13 mouse cellular contexts compared by ENCODE assay signal in the genomic region with DNA sequence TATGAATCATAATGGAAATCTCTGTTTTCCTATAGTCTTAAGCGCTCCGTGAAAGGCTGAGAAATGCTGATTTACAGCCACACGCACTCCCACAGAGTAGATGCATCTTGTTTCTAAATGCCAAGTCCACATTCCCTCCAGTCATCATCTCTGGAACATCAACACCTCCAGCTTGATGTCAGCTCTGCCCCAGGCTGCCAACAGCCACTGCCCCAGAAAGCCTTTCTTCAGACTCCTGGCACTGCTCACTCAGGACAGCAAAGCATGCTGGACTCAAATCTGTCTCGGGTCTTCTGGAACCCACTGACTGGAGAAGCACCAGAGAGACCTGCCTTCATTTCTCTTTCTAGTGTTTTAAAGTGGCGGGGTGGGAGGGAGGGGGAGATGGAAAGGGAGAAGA. TPM values are rescaled to one million over a fixed set of nuclear protein-coding genes. Genes with fewer than 3 reads are reported as not detected.
DNase-seq lines count a peak whose midpoint lies in the region; ATAC-seq and TF ChIP-seq lines count a peak whose summit lies in the region.
"Had no signal": no experiment of that assay in that cellular context is flagged by ENCODE, and none has a peak within 500 bp of the region (broad histone marks: within the 10 kb centered on the region; RNA-seq: fewer than 3 reads in every experiment).

No protein-coding gene starts in this region.

- H3K4me3 ChIP-seq in heart, postnatal 0 days (ENCODE audit: low read depth, low read length) = no peak overlapping the region
- H3K4me3 ChIP-seq: hindbrain, embryonic 13.5 days; neural tube, embryonic 12.5 days had no signal

- no peak for TF ChIP-seq EP300 in heart, postnatal 0 days (IDR thresholded peaks at IDR 0.05; ENCODE audit: low read depth)

- DNase-seq in gastrocnemius, postnatal 25 days = peak; percentile 50
- no peak for DNase-seq in gastrocnemius, postnatal 4 days (ENCODE audit: low spot score in 2 of 2)
- peak; percentile 41 for DNase-seq in thymus, postnatal 4 days
- no peak for DNase-seq in thymus, postnatal 14 days
- peak; percentile 69 for DNase-seq in heart, postnatal 0 days (ENCODE audit: low spot score)
- DNase-seq in spleen, adult 12 weeks (ENCODE audit: low spot score) = no peak
- DNase-seq in left cerebral cortex, adult 11 months (ENCODE audit: low spot score) = no peak
- DNase-seq: cerebellum, postnatal 14 days; kidney, postnatal 10 days; retina, postnatal 1 day had no signal

- TF ChIP-seq CTCF in heart, postnatal 0 days (IDR thresholded peaks at IDR 0.05; ENCODE audit: low read depth) = no peak

- no peaks in the 10 kb centered on the region for H3K9me3 ChIP-seq in heart, postnatal 0 days (replicated peaks; ENCODE audit: control insufficient read depth, low read length)
- H3K9me3 ChIP-seq: hindbrain, embryonic 13.5 days; neural tube, embryonic 12.5 days had no signal

- H3K27ac ChIP-seq in heart, postnatal 0 days (ENCODE audit: low read depth) = peak overlapping the region; percentile 77; the same call in 1 of the 2 replicates
- H3K27ac ChIP-seq: hindbrain, embryonic 13.5 days; neural tube, embryonic 12.5 days had no signal

- peaks cover 4% of the 10 kb centered on the region; the same call in 1 of the 2 replicates for H3K4me1 ChIP-seq in heart, postnatal 0 days (ENCODE audit: control insufficient read depth, insufficient read depth)

- WGBS in heart, postnatal 0 days = 46% methylated on average over 5 of the region's 5 CpGs

- no peaks in the 10 kb centered on the region for H3K27me3 ChIP-seq in heart, postnatal 0 days (ENCODE audit: control insufficient read depth, insufficient read depth, low read length)
- H3K27me3 ChIP-seq: hindbrain, embryonic 13.5 days; neural tube, embryonic 12.5 days had no signal

- peaks cover 75% of the 10 kb centered on the region for H3K36me3 ChIP-seq in heart, postnatal 0 days (replicated peaks; ENCODE audit: control insufficient read depth, insufficient read depth, low read length)

- ATAC-seq in heart, postnatal 0 days (ENCODE audit: insufficient read depth, low read depth) = no peak; the same call in 1 of the 2 replicates
- ATAC-seq: midbrain, embryonic 16.5 days had no signal

- H3K4me2 ChIP-seq in heart, postnatal 0 days (ENCODE audit: low read depth, low read length) = no peak overlapping the region
- H3K4me2 ChIP-seq: hindbrain, embryonic 13.5 days; neural tube, embryonic 12.5 days had no signal

- H3K9ac ChIP-seq in heart, postnatal 0 days (replicated peaks; ENCODE audit: low read depth, low read length) = no peak overlapping the region; the same call in 1 of the 2 replicates
- H3K9ac ChIP-seq: hindbrain, embryonic 13.5 days; neural tube, embryonic 12.5 days had no signal

RNA-seq across cellular contexts. Expression of a gene that starts 33.3 kb away (rescaled TPM):
- 10 to 100 TPM; 10.9 to 14.8 TPM for total RNA-seq in gastrocnemius, postnatal 25 days (2021)
- total RNA-seq in gastrocnemius, postnatal 4 days (2021) = 10 to 100 TPM; 35.6 to 41.4 TPM
- total RNA-seq in heart, postnatal 0 days (2014; rRNA removed; ENCODE audit: low replicate concordance) = 12.6 and 21.3 TPM in 2 replicates
- polyA plus RNA-seq in heart, postnatal 0 days (2015; fragmentation: Nextera tagmentation; extraction: Ambion mirVana) = 9.6 and 11.7 TPM in 2 replicates

RNA-seq across cellular contexts. Expression of a gene that starts 41.9 kb away (rescaled TPM):
- total RNA-seq in gastrocnemius, postnatal 25 days (2021) = 100 to 1,000 TPM in 1 of 2 experiments, 10 to 100 TPM in 1; 93.2 to 126 TPM
- total RNA-seq in gastrocnemius, postnatal 4 days (2021) = 10 to 100 TPM; 76.1 to 90.4 TPM
- 29.2 and 48.2 TPM in 2 replicates for total RNA-seq in heart, postnatal 0 days (2014; rRNA removed; ENCODE audit: low replicate concordance)
- polyA plus RNA-seq in heart, postnatal 0 days (2015; fragmentation: Nextera tagmentation; extraction: Ambion mirVana) = 22.5 and 23.3 TPM in 2 replicates

RNA-seq across cellular contexts. Expression of a gene that starts 46.9 kb away (rescaled TPM):
- total RNA-seq in gastrocnemius, postnatal 25 days (2021) = 10 to 100 TPM; 32.5 to 49.5 TPM
- total RNA-seq in gastrocnemius, postnatal 4 days (2021) = 10 to 100 TPM; 71.5 to 75.1 TPM
- 105 and 128 TPM in 2 replicates for total RNA-seq in heart, postnatal 0 days (2014; rRNA removed; ENCODE audit: low replicate concordance)
- polyA plus RNA-seq in heart, postnatal 0 days (2015; fragmentation: Nextera tagmentation; extraction: Ambion mirVana) = 53.5 and 65.7 TPM in 2 replicates

Comparison
In these comparisons a context has a peak if more than half of its experiments do, and no peak if none do; other contexts are left out.
1. DNase-seq: peak in gastrocnemius, postnatal 25 days (single experiment), thymus, postnatal 4 days (single experiment) and heart, postnatal 0 days (single experiment); none in gastrocnemius, postnatal 4 days (0 of 2), thymus, postnatal 14 days (single experiment), spleen, adult 12 weeks (single experiment) and left cerebral cortex, adult 11 months (single experiment).